Mouse (Mus musculus) urinary bladder, postnatal 14 days (tissue): ENCODE measurements around the gene Tet1.

Experiments used
- DNase-seq: peaks from one replicate; pipeline ENCODE4 v3.0.0; 2021; ENCODE audit warnings: low spot score

Gene Tet1

DNA sequence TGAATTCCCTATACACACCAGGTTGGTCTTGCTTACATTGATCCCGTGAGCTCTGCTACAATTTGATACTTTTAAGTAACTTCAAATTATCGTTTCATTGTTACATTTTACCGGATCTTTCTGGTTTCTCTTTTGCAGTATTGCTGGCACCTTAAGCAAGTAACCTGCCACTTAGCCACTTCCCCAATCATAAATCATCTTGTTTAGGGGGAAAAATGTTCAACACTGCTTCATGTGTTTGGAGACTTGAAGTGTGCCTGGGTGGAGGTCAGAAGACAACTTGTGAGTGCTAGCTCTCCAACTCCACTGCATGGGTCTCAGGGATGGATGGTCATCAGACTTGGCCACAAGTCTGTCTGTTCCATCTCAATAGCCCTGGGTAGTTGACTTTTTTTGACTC, 17.8 kb downstream of the Tet1 start:
- no peak for DNase-seq

DNA sequence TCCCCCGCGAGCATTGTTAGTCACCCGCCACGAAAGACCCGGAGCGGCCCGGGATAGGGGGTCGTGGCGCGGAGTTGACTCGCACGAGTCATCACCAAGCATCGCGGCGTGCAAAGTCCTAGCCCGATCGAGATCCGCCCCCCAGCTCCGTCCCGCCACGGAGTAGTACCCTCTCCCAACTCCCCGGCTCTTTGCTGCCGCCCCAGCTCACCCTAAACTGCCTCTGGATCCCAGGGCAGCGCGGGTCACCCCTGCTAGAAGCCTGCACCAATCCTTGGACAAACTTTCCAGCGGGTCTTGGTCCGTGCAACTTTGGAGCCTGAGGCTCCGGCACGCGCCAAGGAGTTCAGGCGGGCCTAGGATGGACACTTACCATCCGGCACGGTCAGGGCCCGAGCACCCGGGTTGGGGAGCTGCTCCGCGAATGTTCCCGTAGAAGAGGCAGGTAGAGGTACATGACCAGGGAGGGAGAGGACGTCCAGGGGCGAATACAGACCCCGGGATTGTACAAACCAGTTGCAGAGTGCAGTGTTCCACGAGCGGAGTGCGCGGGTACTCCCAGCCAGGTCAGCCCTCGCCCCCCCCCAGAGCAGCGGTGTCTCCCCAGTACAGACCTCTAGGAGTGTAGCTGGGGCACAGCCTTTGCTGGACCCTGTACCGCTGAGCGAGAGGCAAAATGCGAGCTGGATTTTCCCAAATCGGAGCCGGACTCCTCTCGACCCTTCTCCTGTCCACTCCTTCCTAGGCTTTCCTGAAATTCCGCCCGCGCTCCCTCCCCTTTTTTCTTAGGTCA, 21.8 kb downstream of the Tet1 start:
- peak; percentile 64 for DNase-seq

GRCm38 (mm10) chr10:62885969-62886798, 22.6 kb downstream of the Tet1 start:
- peak; percentile 9 for DNase-seq

- DNase-seq = no peak
Observed at GRCm38 (mm10) chr10:62885460-62885859, 23.3 kb downstream of the Tet1 start.

GRCm38 (mm10) chr10:62884517-62884916, 24.3 kb downstream of the Tet1 start:
- no peak for DNase-seq

DNA sequence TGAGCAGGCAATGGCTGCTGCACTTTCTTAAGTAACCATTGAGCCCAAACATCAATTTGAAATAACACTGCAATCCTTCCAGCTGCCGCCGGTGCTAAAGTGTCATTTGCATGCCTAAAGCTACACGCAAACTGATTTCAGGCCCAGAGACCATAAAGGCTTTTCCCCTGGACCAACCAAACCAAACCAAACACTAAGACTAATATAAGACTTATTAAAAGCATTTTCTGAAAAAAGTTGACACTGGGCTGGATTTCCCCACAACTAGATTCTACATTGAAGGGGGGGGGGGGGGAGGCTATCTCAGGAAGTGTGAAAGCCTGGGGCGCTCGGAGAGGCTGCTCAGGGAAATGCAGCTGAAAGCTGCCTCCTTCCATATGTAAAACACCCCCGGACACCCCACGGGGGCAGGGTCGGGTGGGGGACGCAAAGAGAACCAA, 24.8 kb downstream of the Tet1 start:
- no peak for DNase-seq

DNA sequence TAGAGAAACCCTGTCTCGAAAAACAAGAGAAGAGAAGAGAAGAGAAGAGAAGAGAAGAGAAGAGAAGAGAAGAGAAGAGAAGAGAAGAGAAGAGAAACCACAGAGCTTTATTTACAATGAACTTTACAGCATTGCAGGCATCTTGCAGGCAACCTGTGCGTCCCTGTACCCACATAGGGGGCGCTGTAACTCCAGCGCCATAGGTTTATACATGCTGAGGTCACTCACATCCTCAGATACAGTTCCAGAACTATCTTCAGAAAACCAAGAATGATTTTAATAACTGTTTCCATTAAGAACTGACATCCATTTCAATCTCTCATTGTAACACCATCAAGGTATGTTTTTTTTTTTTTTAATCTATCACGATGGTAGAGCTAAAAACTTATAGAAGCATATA, 27.6 kb downstream of the Tet1 start:
- DNase-seq = no peak

DNA sequence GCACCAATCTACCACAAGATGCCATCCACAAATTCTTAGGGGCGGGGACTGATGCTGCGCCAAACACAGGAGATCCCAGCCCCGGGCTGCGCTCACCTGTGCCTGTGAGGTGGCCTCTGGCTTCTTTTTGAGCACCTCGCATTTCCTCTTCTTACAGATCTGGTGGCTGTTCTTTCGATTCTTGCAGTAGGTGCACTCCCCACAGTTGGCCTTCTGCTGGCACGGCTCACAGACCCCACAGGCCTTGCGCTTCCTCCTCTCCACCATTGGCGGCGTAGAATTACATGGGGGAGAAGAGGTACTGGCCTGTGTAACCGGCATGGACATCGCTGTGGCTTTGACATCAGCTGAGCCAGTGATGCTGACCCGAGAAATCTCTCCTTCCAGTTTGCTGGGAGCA, 30.7 kb downstream of the Tet1 start:
- no peak for DNase-seq

DNA sequence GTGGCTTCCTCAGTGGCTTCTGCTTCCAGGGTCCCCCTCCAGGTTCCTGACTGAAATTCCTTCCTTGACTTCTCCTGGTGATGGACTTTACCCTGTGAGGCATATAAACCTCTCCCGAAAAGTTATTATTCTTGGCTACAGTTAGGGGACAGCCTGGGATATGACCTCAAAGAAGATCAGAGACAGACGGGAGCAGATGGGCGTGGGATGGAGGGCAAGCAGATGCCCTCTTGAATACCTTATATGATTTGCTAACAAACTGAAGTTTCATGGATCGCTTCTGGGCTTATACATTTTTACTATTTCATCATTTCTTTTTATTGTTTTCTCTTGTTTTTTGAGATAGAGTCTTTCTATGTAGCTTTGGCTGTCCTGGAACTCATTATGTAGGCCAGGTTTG, 33.2 kb downstream of the Tet1 start:
- DNase-seq = no peak

GRCm38 (mm10) chr10:62874828-62875227, 34.0 kb downstream of the Tet1 start:
- no peak for DNase-seq

DNA sequence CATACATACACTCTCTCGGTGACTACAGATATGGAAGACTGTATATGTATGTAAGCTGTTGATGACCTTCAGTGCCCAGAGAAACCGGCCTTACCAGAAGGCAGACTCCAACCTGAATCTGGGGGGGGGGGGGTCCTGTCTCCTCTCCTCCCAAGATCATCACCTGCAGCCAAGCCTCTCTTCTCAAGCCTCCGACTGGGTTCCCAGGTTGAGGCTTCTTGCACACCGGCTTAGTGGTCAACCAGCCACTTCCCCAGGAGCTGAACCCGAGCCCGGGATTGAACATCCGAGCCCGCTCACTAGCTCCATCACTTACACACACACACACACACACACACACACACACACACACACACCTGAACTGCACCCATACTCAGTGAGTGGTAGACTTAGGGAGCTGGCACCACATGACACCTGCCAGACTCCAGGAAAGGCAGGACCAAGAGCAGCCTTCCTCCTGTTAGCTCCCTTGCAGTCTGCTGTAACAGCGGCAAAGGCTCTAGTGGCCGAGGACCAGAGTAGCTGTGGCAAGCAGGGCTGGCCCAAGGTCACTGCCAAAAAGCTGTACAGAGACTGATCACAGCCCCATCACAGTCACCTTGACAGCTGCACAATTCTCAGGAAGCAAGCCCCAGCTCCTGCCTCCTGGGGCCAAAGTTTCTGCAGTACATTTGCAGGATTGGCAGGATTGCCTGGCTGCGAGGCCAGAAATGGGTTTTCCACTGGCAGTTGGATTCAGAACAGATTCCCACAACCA, 42.6 kb downstream of the Tet1 start:
- DNase-seq = peak; percentile 7

- peak; percentile 63 for DNase-seq
Observed at GRCm38 (mm10) chr10:62865167-62866034, 43.4 kb downstream of the Tet1 start.

GRCm38 (mm10) chr10:62863563-62863962, 45.2 kb downstream of the Tet1 start:
- DNase-seq = no peak

GRCm38 (mm10) chr10:62862435-62862834, 46.4 kb downstream of the Tet1 start:
- no peak for DNase-seq

DNA sequence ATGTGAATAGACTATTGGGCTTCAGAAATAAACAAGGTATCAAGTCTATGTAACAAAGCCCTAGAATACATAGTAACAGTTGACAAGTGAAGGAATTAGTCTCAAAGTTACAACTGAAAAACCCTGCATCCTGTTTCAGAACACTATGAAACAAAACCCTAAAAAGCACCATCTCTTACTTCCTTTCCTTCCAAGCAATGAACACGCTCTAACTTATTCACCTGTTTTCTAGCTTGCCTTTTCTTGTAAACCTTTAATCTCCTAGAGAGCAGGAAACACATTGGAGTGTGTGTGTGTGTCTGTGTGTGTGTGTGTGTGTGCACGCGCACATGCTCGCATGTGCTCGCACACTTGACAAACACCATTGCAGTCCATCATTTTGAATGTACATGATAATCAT, 49.8 kb downstream of the Tet1 start:
- no peak for DNase-seq

GRCm38 (mm10) chr10:62856690-62857290, 52.0 kb downstream of the Tet1 start:
- DNase-seq = no peak

GRCm38 (mm10) chr10:62854992-62855391, 53.8 kb downstream of the Tet1 start:
- no peak for DNase-seq

GRCm38 (mm10) chr10:62854581-62854980, 54.2 kb downstream of the Tet1 start:
- DNase-seq = no peak

GRCm38 (mm10) chr10:62851578-62851977, 57.2 kb downstream of the Tet1 start:
- no peak for DNase-seq

DNA sequence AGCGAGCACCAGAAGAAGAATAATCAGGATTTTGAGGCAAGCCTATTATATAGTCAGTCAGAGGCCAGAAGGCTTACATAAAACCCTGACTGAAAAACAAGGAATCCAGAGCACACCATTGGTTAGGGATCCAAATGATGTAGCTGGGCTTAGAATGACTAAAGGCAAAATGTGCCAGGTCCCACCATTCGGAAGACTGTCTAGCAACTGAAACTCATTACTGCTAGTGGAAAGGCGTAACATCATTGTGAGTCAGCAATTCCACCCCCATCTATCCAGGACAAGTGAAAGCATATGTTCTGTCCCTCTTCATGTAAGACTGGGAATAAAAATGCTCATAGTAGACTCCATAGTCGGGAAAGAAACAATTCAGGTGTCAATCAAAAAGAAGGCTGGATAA, 57.8 kb downstream of the Tet1 start:
- no peak for DNase-seq

GRCm38 (mm10) chr10:62848783-62849182, 60.0 kb downstream of the Tet1 start:
- DNase-seq = no peak
